Mouse (Mus musculus): ENCODE data around the gene Rrad. TPM values are rescaled to one million over a fixed set of nuclear protein-coding genes. Genes with fewer than 3 reads are reported as not detected.

Gene Rrad
- total RNA-seq, 2 experiments from 2014 or later = 2.0 to 2.1 TPM

- Histone ChIP-seq H3K27ac (peak within 1 kb of the TSS; percentile 94), H3K4me3 (peak within 1 kb of the TSS; percentile 80)
- TF ChIP-seq CTCF (conservative IDR thresholded peaks at IDR 0.05) = no peak
- DNase-seq (ENCODE audit: low spot score in 2 of 2) = peak; percentile 93 to 94
These were observed 39.8 kb downstream of the Rrad start, which contains the start of gene Pdp2 for GRCm38 (mm10) chr8:104591133-104591834. Pdp2 (plus strand) TSS chr8:104591451.

GRCm38 (mm10) chr8:104590284-104590683 lies 40.8 kb downstream of the Rrad start:
- DNase-seq (ENCODE audit: low spot score in 2 of 2) = no peak
- no peak for TF ChIP-seq CTCF (conservative IDR thresholded peaks at IDR 0.05)
- Histone ChIP-seq H3K4me3 (no peak overlapping the region), H3K27ac (no peak overlapping the region)

- DNase-seq (ENCODE audit: low spot score in 2 of 2) = no peak
- no peak overlapping the region for H3K4me3 ChIP-seq
- TF ChIP-seq CTCF (conservative IDR thresholded peaks at IDR 0.05) = no peak
- H3K27ac ChIP-seq = no peak overlapping the region
These were observed 46.6 kb downstream of the Rrad start for GRCm38 (mm10) chr8:104584522-104584921.

Other genes starting within 250 kb of the Rrad start
- gene Cmtm4, start 235.5 kb downstream of the Rrad start, total RNA-seq (2021) = 10 to 100 TPM; 59.9 to 62.3 TPM
- gene Dync1li2, start 188.3 kb downstream of the Rrad start, total RNA-seq (2021) = 100 to 1,000 TPM; 272 to 275 TPM
- gene Terb1, start 121.4 kb downstream of the Rrad start, total RNA-seq (2021) = 1 to 10 TPM in 1 of 2 experiments, under 1 TPM in 1; 0.76 to 1.0 TPM
- 10 to 100 TPM; 44.5 to 46.3 TPM for gene Nae1, start 96.7 kb downstream of the Rrad start, total RNA-seq (2021)
- 10 to 100 TPM; 19.3 to 19.7 TPM for gene Car7, start 96.6 kb downstream of the Rrad start, total RNA-seq (2021)
- gene Pdp2, start 39.9 kb downstream of the Rrad start, total RNA-seq (2021) = 1 to 10 TPM; 8.7 to 9.1 TPM
- not detected for gene Cdh16, start 6.9 kb downstream of the Rrad start, total RNA-seq (2021)
- 10 to 100 TPM; 27.8 to 31.7 TPM for gene Ciao2b, start 10.6 kb upstream of the Rrad start, total RNA-seq (2021)
- gene Ces2a, start 102.7 kb upstream of the Rrad start, total RNA-seq (2021) = not detected
- gene Ces2b, start 200.2 kb upstream of the Rrad start, total RNA-seq (2021) = not detected
- not detected for gene Ces2c, start 215.7 kb upstream of the Rrad start, total RNA-seq (2021)

Measured in layer of hippocampus, adult 2 months (tissue).